Mouse (Mus musculus): ENCODE results near the gene Mettl8.

The Mettl8 gene

GRCm38 (mm10) chr2:70920937-70921596 is 134.3 kb downstream of the Mettl8 start:
- no peak for DNase-seq

DNA sequence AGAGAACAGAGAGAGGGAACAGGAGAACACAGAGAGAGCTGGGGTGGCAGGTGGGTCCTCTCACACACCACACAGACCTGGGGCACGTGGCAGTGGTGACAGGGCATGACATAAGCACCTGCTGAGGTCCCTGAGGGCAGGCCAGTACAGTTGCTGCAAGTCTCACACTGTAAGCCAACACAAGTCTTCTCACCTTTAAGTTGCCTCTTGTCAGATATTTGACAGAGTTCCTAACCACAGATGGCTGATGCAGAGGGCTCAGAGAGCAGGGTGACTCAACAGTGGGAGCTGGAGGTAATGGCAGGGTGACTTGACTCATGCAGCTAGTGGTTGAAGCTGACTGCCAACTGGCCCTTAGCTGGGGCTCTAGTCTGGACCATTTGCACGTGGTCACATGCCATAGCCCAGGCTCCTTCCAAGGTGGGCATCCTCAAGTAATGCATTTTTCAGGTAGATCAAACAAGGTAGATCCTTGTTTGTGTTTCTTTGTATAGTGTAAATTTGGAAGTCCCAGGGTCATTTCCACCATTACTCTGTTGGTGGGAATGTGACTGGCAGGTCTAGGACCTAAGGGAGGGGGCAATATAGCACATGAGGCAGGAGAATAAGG is 135.4 kb downstream of the Mettl8 start:
- DNase-seq, result no peak

DNA sequence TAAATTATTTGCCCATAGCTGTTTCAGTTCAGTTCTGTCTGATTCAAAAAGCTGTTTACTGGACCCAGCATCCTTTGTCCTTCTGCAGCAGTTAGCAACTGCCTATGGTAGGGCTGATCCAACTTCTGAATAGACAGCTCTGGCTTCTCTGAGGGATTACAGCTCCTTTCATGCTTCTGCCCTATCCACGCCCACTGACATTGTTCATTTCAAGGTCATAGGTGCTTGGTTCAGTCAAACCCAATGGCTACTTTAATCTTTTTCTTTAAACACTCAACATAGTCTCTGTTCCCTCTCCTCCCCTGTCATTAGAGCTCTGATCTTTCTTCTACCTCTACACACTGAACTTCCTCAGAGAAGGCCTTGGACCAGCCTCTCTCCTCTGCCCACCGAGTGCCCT is 136.9 kb downstream of the Mettl8 start:
- no peak for DNase-seq

All from right cerebral cortex, postnatal 14 days (tissue).